Mouse (Mus musculus) embryonic fibroblast, embryonic 13.5 days (primary cell): ENCODE results near the gene Acp5.

Experiments
- CTCF ChIP-seq: IDR thresholded peaks from 2 replicates; pipeline ENCODE4 v1.5.1; 2011; ENCODE audit warnings: mild to moderate bottlenecking, control low read depth, low read length, moderate library complexity, borderline replicate concordance; ENCODE audit not compliant: insufficient read depth
- POLR2A ChIP-seq: IDR thresholded peaks from 2 replicates; pipeline ENCODE4 v1.6.1; 2011; ENCODE audit warnings: low read depth, mild to moderate bottlenecking, control low read depth, low read length, moderate library complexity

DNA sequence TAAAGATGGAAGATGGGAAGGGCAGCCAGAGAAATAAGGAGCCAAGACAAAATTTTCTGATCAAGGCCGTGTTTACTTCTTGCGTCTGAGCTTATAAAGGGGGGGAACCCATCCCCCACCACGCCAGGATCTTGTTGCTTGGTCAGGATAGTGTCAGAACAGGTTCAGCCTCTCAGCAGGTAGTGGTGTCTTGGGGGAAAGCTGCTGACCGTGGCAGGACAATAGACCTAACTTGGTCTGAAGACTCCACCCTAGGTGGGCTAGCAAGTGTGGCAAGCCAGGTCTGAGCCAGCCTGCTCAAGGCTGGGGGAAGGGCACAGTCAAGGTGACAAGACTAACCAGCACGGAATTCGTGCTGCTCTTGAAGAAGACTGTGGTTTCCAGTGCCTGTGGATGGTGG lies 25.8 kb upstream of the Acp5 start:
- no peak for TF ChIP-seq CTCF
- TF ChIP-seq POLR2A: no peak
